Mouse (Mus musculus) embryonic stem cell, embryonic (primary cell): ENCODE measurements around the gene Tmem174.

Source experiments
- CTCF ChIA-PET, 4 experiments: fragments of 300-600 bp in 2 of 4; fragments of 350-600 bp in 2 of 4; sonication (Branson Sonifier 250); formaldehyde crosslinking; loops; one replicate each; lab custom pipeline; 2022; ENCODE audit warnings: inconsistent platforms in 2 of 4; lab: Charles Lee
- POLR2A ChIA-PET, 4 experiments: fragments of 300-600 bp in 2 of 4; fragments of 350-600 bp in 2 of 4; sonication (Branson Sonifier 250); formaldehyde crosslinking; loops; one replicate each; lab custom pipeline; 2022; ENCODE audit warnings: antibody characterized with exemption in 4 of 4, inconsistent platforms in 1 of 4; lab: Charles Lee

Gene Tmem174

GRCm38 (mm10) chr13:98637145-98637544 is at the start of gene Tmem174:
Gene Tmem174, minus strand, starts transcription at chr13:98637410.
- ChIA-PET POLR2A (interaction anchor here in 1 of 4 experiments (2.1 kb wide), 1 partner anchor 14 kb away, joined by 10 read pairs; no protein-coding TSS in a partner anchor), CTCF (no interaction called here)

GRCm38 (mm10) chr13:98684144-98684900 is 47.1 kb upstream of the Tmem174 start:
- CTCF ChIA-PET = interaction anchor here in 1 of 4 experiments (0.6 kb wide), 1 partner anchor 10 kb away, joined by 5 read pairs; no protein-coding TSS in a partner anchor

GRCm38 (mm10) chr13:98683412-98683811 is 46.2 kb upstream of the Tmem174 start:
- ChIA-PET CTCF (interaction anchor here in 1 of 4 experiments (0.6 kb wide), 1 partner anchor 81 kb away, joined by 3 read pairs; no protein-coding TSS in a partner anchor), POLR2A (no interaction called here)

More at GRCm38 (mm10) chr13:98684144-98684900, 47.1 kb upstream of the Tmem174 start:
- POLR2A ChIA-PET = no interaction called here

- POLR2A ChIA-PET = interaction anchor here in 2 of 4 experiments (0.5 to 0.8 kb wide), 3 partner anchors 9 to 153 kb away, joined by 3 to 6 read pairs (median 5); no protein-coding TSS in a partner anchor
These were observed 43.4 kb upstream of the Tmem174 start for GRCm38 (mm10) chr13:98680470-98681060.

GRCm38 (mm10) chr13:98679631-98680041 is 42.4 kb upstream of the Tmem174 start:
- CTCF ChIA-PET = interaction anchor here in 1 of 4 experiments (0.6 to 1.2 kb wide), 4 partner anchors 49 to 91 kb away, joined by 3 to 4 read pairs (median 3); no protein-coding TSS in a partner anchor
- POLR2A ChIA-PET = interaction anchor here (0.5 to 1.3 kb wide), 6 partner anchors 10 to 101 kb away, joined by 3 to 6 read pairs (median 4); no protein-coding TSS in a partner anchor

More at GRCm38 (mm10) chr13:98680470-98681060, 43.4 kb upstream of the Tmem174 start:
- CTCF ChIA-PET = interaction anchor here in 1 of 4 experiments (0.8 kb wide), 1 partner anchor 84 kb away, joined by 3 read pairs; no protein-coding TSS in a partner anchor

- ChIA-PET POLR2A (interaction anchor here in 3 of 4 experiments (0.6 to 1.9 kb wide), 6 partner anchors 10 to 102 kb away, joined by 3 to 6 read pairs (median 4); no protein-coding TSS in a partner anchor), CTCF (interaction anchor here in 2 of 4 experiments (0.6 to 1.2 kb wide), 5 partner anchors 10 to 90 kb away, joined by 3 to 4 read pairs (median 3); no protein-coding TSS in a partner anchor)
These were observed 42.0 kb upstream of the Tmem174 start for GRCm38 (mm10) chr13:98679230-98679629.

- POLR2A ChIA-PET = interaction anchor here in 1 of 4 experiments (0.7 kb wide), 1 partner anchor 427 kb away, joined by 5 read pairs; no protein-coding TSS in a partner anchor
- CTCF ChIA-PET = interaction anchor here in 1 of 4 experiments (0.7 kb wide), 1 partner anchor 10 kb away, joined by 5 read pairs; no protein-coding TSS in a partner anchor
These were observed 36.7 kb upstream of the Tmem174 start for GRCm38 (mm10) chr13:98673922-98674321.

- CTCF ChIA-PET = no interaction called here
- POLR2A ChIA-PET = no interaction called here
These were observed 32.1 kb upstream of the Tmem174 start for GRCm38 (mm10) chr13:98669296-98669695.

- ChIA-PET POLR2A (no interaction called here), CTCF (no interaction called here)
These were observed 30.1 kb upstream of the Tmem174 start for GRCm38 (mm10) chr13:98667316-98667715.

GRCm38 (mm10) chr13:98665240-98665639 is 28.0 kb upstream of the Tmem174 start:
- CTCF ChIA-PET = interaction anchor here in 1 of 4 experiments (0.6 kb wide), 1 partner anchor 267 kb away, joined by 3 read pairs; no protein-coding TSS in a partner anchor
- POLR2A ChIA-PET = no interaction called here

- ChIA-PET POLR2A (no interaction called here), CTCF (no interaction called here)
These were observed 25.0 kb upstream of the Tmem174 start for GRCm38 (mm10) chr13:98662173-98662675.

- POLR2A ChIA-PET = interaction anchor here in 2 of 4 experiments (0.6 to 1.7 kb wide), 2 partner anchors 9 to 39 kb away, joined by 3 to 4 read pairs; partner anchors contain the start of gene Tmem171 (in 1 of the 2)
- CTCF ChIA-PET = no interaction called here
These were observed 18.8 kb upstream of the Tmem174 start for GRCm38 (mm10) chr13:98656034-98656471.

- CTCF ChIA-PET = no interaction called here
- POLR2A ChIA-PET = interaction anchor here in 1 of 4 experiments (1.7 kb wide), 1 partner anchor 9 kb away, joined by 3 read pairs; no protein-coding TSS in a partner anchor
These were observed 18.1 kb upstream of the Tmem174 start for GRCm38 (mm10) chr13:98655346-98655745.

GRCm38 (mm10) chr13:98654129-98654939 is 17.1 kb upstream of the Tmem174 start:
- POLR2A ChIA-PET = no interaction called here
- CTCF ChIA-PET = interaction anchor here in 1 of 4 experiments (0.6 to 1.1 kb wide), 2 partner anchors 66 to 145 kb away, joined by 3 to 4 read pairs; no protein-coding TSS in a partner anchor

GRCm38 (mm10) chr13:98652194-98652593 is 15.0 kb upstream of the Tmem174 start:
- ChIA-PET CTCF (no interaction called here), POLR2A (no interaction called here)

GRCm38 (mm10) chr13:98651228-98651977 is 14.2 kb upstream of the Tmem174 start:
- CTCF ChIA-PET = no interaction called here
- POLR2A ChIA-PET = no interaction called here
